Mouse (Mus musculus) cerebellum, adult 2 months (tissue): ENCODE measurements around the gene Arpc1b. TPM values are rescaled to one million over a fixed set of nuclear protein-coding genes. Genes with fewer than 3 reads are reported as not detected.
"Not testable (repeated sequence)": the region's sequence is repeated elsewhere in the genome, so short reads cannot be mapped to it uniquely, and the experiment has no call there.

Source experiments
- DNase-seq, 2 experiments: peaks; one replicate each; pipeline ENCODE4 v3.0.0; 2021
- H3K27ac ChIP-seq: fragments of 200-500 bp; 2 replicates; pipeline ENCODE4 v1.5.1; 2012; ENCODE audit warnings: low read length, control low read depth, inconsistent platforms; ENCODE audit not compliant: insufficient read depth
- H3K27me3 ChIP-seq: fragments of 200-500 bp; 2 replicates; pipeline ENCODE4 v1.6.1; 2012; ENCODE audit warnings: inconsistent platforms, mild to moderate bottlenecking, low read length, moderate library complexity; ENCODE audit not compliant: control insufficient read depth, insufficient read depth
- H3K4me1 ChIP-seq: fragments of 200-500 bp; 2 replicates; pipeline ENCODE4 v1.6.1; 2011; ENCODE audit warnings: low read length; ENCODE audit not compliant: control insufficient read depth, insufficient read depth
- H3K4me3 ChIP-seq: fragments of 200-500 bp; replicated peaks from 2 replicates; pipeline ENCODE3; 2011; ENCODE audit warnings: mild to moderate bottlenecking, low read depth, low read length, control low read depth; ENCODE audit not compliant: insufficient read depth
- CTCF ChIP-seq: fragments of 200-500 bp; IDR thresholded peaks from 2 replicates; pipeline ENCODE4 v1.5.1; 2011; ENCODE audit warnings: low read depth, mild to moderate bottlenecking, control low read depth, low read length, moderate library complexity, borderline replicate concordance; ENCODE audit not compliant: insufficient read depth
- POLR2A ChIP-seq: fragments of 200-500 bp; IDR thresholded peaks from 2 replicates; pipeline ENCODE4 v1.6.1; 2011; ENCODE audit warnings: low read length, control low read depth, borderline replicate concordance; ENCODE audit not compliant: insufficient read depth
- WGBS: fragments of 180-500 bp; shearing (Covaris S2); methylation state at CpG from one replicate; pipeline ENCODE4 v1.1.7; 2018; 5-methylcytosine and 5-hydroxymethylcytosine counted together
- polyA plus RNA-seq: library from polyadenylated mRNA; depleted of rRNA; stranded (reverse); fragments of >200 nt; gene quantifications from 2 replicates; pipeline ENCODE4 v1.2.3, GENCODE M21; 2012; rRNA removed

Arpc1b gene
- polyA plus RNA-seq: 46.2 and 50.2 TPM in 2 replicates

GRCm38 (mm10) chr5:145114071-145114605, at the start of gene Arpc1b:
Gene Arpc1b, plus strand, starts transcription at chr5:145114215.
- no peak for DNase-seq
- WGBS: 2% methylated on average over 53 of the region's 53 CpGs
- no peak within 1 kb of the TSS for H3K27ac ChIP-seq
- TF ChIP-seq CTCF: no peak
- no peak for TF ChIP-seq POLR2A
- peak within 1 kb of the TSS; percentile 24 for H3K4me3 ChIP-seq
- H3K4me1 ChIP-seq: no peaks in the 10 kb centered on the region
- no peaks in the 10 kb centered on the region for H3K27me3 ChIP-seq

GRCm38 (mm10) chr5:145064765-145065340, 49.2 kb upstream of the Arpc1b start:
- TF ChIP-seq CTCF (no peak), POLR2A (no peak)
- DNase-seq: no peak
- WGBS: 94% methylated on average over 1 of the region's 1 CpGs
- no peak overlapping the region for H3K4me3 ChIP-seq
- no peak overlapping the region for H3K27ac ChIP-seq
- H3K4me1 ChIP-seq: no peaks in the 10 kb centered on the region
- H3K27me3 ChIP-seq: no peaks in the 10 kb centered on the region

- Histone ChIP-seq H3K27me3 (no peaks in the 10 kb centered on the region), H3K4me3 (no peak overlapping the region), H3K27ac (no peak overlapping the region), H3K4me1 (no peaks in the 10 kb centered on the region)
- DNase-seq: no peak
- TF ChIP-seq POLR2A (no peak), CTCF (no peak)
- 52% methylated on average over 3 of the region's 3 CpGs for WGBS
These were observed 45.2 kb upstream of the Arpc1b start for GRCm38 (mm10) chr5:145068863-145069262.

GRCm38 (mm10) chr5:145069707-145070106, 44.3 kb upstream of the Arpc1b start:
- 2% methylated on average over 5 of the region's 5 CpGs for WGBS
- DNase-seq: peak; percentile 51 to 64
- Histone ChIP-seq H3K4me1 (no peaks in the 10 kb centered on the region), H3K27me3 (no peaks in the 10 kb centered on the region), H3K27ac (no peak overlapping the region), H3K4me3 (no peak overlapping the region)
- TF ChIP-seq CTCF (peak; percentile 77), POLR2A (no peak)

- 42% methylated on average over 6 of the region's 6 CpGs for WGBS
- Histone ChIP-seq H3K27me3 (no peaks in the 10 kb centered on the region), H3K4me3 (no peak overlapping the region), H3K27ac (no peak overlapping the region), H3K4me1 (no peaks in the 10 kb centered on the region)
- no peak for DNase-seq
- TF ChIP-seq CTCF: no peak
- TF ChIP-seq POLR2A: no peak
These were observed 42.7 kb upstream of the Arpc1b start for GRCm38 (mm10) chr5:145071342-145071741.

- WGBS: 59% methylated on average over 3 of the region's 3 CpGs
- TF ChIP-seq POLR2A: no peak
- no peak for TF ChIP-seq CTCF
- no peak overlapping the region for H3K27ac ChIP-seq
- no peaks in the 10 kb centered on the region for H3K27me3 ChIP-seq
- no peaks in the 10 kb centered on the region for H3K4me1 ChIP-seq
- H3K4me3 ChIP-seq: no peak overlapping the region
- no peak for DNase-seq
These were observed 38.9 kb upstream of the Arpc1b start for GRCm38 (mm10) chr5:145075081-145075480.

GRCm38 (mm10) chr5:145081866-145082613, 32.0 kb upstream of the Arpc1b start:
- 90% methylated on average over 10 of the region's 10 CpGs for WGBS
- H3K4me3 ChIP-seq: no peak overlapping the region

GRCm38 (mm10) chr5:145083201-145083600, 30.8 kb upstream of the Arpc1b start:
- H3K27me3 ChIP-seq, H3K4me1 ChIP-seq: not testable (repeated sequence)
- WGBS: 36% methylated on average over 6 of the region's 6 CpGs
- peak in 1 of 2 experiments; percentile 10 for DNase-seq
- 0 out of 2 replicates have a peak overlapping the region, but pooled peaks have one; percentile 29 for H3K27ac ChIP-seq
- peak overlapping the region; percentile 44 for H3K4me3 ChIP-seq

More at GRCm38 (mm10) chr5:145081866-145082613, 32.0 kb upstream of the Arpc1b start:
- H3K27me3 ChIP-seq: no peaks in the 10 kb centered on the region
- H3K4me1 ChIP-seq: no peaks in the 10 kb centered on the region; the same call in 1 of the 2 replicates
- TF ChIP-seq CTCF (no peak), POLR2A (no peak)
- no peak overlapping the region for H3K27ac ChIP-seq
- no peak for DNase-seq
